Mouse (Mus musculus) kidney, postnatal 10 days (tissue): ENCODE data around the gene Hist1h4c.
"Not testable (repeated sequence)": the region's sequence is repeated elsewhere in the genome, so short reads cannot be mapped to it uniquely, and the experiment has no call there.

ENCODE experiments used
- DNase-seq: peaks from one replicate; pipeline ENCODE4 v3.0.0; 2021; ENCODE audit warnings: mixed read lengths

The Hist1h4c gene

DNA sequence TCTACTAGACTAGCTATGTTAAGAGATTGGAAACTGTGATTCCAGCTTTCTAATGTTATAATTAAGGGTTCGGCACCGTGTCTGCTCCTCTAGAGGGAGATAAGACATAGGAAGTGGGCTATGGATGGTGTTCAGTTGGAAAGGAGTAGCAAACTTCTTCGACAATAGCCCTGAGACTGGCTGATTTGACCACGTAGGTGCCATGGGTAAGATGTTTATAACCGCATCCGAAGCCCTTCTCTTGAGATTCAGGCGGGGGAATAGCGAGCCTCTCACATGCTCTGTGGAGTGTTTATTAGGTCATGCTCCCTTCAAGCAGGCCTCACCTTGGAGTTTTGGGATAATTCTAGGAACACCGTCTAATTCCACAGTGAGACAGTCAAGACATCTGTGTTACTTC is 3.3 kb downstream of the Hist1h4c start:
- no peak for DNase-seq

DNA sequence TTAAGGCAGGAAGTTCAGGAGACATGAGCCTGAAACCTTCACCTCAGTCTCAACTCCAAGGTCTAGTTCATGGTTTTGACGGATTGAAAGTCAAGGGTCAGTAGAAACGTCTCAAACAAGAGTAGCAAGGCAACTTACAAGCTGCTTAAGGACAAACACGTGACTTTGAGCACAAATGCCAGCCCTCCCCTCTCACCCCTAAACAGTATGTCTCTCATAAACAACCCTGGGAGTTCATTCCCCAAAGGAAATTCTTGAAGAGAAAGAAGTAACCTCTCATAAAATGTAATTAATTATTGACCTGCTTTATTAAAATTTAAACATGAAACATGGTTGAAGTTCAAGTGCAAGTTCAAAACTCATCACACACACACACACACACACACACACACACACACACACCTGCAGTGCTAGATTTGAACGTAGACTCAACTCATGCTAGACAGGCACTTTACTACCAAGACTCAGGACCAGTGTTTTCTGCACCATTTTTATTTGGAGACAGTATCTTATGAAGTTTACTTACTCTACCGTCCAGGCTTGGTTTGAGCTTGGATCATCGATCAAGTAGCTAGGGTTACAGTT is 4.3 kb downstream of the Hist1h4c start:
- DNase-seq: peak; percentile 51

DNA sequence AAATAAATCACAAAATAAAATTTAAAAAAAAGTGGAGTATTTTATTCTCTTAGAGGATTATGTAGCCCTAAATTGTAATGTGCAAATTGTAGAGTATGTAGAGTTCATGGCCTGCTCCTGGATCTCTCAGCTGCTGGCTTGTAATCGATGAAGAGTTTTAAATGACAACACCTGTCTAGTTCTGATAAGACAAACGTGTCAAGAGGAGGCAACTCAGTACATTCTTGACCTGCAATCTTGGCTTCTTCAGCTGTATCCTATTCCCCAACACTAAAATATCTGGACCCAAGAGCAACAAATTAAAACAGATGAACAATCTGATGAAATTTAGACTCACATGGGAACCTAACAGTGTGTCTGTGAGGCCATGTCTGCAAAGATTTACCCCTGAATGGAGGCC is 8.8 kb downstream of the Hist1h4c start:
- DNase-seq: no peak

DNA sequence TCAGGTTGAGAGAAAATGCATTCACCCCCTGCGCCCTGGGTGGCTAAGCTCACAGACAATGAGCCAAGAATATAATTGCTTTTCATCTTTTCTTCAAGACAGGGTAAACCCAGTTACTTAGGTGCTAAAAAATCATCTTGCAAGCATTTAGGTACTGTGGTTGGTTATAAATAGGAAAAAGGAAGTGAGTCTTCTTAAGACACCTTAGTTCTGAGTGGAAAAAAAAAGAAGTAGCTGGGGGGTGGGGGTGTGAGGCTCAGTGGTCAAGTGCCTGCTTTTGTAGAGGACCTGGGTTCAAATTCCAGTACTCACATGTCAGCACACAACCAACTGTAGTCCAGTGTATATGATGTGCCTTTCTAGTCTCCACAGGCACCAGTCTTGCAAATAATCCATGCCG is 9.3 kb downstream of the Hist1h4c start:
- DNase-seq: no peak

DNA sequence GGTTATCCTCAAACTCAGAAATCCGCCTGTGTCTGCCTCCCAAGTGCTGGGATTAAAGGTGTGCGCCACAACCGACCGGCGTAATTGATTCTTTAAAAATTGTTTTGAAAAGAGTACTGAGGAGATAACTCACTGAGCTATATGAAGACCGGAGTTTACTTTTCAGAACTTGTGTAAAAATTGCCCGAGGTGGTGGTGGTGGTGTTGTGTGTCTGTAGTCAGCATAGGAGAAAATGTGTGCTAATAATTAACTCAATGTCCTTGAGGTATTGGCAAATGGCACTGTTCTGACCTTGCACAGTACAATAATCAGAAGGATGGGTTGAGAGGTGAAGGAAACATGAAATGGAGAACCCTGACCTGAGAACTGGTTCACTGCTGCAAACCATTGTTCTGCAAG is 10.3 kb downstream of the Hist1h4c start:
- DNase-seq: no peak

DNA sequence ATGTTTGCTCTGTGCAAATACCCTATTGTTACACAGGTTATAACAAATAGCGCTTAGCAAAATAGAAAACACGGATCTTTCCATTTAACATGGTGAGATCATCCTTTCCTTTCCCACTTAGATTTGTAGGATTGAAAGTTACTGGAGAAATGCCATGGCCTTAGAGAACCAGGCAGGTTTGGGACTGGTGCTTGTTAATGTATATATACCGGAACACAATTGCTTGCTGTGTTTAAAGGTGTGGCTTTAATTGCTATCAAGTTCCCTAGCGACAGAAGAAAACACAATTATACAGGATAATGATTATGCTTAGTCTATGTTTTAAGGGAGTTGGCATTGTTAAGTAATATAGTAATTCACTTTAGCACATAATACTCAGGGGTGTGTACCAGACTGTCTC is 11.1 kb downstream of the Hist1h4c start:
- DNase-seq: no peak

DNA sequence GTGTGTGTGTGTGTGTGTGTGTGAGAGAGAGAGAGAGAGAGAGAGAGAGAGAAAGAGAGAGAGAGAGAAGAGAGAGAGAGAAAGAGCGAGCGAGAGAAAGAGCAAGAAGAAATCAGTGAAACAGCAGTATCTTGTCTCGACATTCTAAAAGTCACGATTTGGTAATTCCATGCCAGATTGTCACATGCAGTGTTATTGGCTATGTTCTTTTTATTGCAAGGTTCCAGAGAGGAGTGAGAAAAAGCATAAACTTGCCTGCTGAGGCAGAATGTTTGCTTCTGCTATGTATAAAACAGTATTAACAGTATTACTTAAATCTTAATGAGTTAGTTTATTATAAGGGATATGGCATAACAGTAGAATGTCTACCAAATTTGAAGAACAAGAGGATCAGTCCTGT is 12.3 kb downstream of the Hist1h4c start:
- DNase-seq: no peak

DNA sequence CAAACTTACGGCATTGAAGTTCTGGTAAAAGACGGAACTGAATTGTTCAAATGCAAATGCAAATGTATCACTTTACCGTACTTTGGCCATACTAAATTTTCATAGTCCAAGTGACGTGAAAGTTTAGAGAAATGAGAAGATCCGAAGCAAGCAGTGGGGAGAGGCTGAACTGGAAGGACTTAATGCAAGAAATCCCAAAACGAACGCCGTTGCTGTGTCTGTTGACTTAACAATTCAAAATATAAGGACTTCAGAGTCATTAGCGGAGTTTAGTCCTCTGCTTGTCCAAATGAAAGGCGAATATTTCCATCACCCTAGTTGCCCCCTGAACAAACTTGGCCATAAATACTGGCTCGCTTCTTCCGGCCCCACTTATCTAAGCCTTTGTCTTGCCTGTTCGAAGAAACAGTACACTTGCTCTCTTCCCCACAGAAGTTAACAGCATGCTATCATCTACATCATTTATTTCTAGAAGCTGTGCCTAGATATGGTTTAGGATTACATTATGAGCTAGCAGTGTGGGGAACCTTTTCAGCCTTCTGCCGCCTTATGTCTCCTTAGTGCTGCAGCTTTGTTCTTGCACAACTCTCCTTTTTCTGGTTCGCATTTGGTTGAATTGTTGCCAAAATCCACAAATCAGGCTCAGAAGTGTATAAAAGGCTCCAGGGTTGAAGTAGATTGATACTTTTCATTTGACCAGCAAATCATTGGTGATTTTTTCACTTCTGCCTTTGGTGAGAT is 13.0 kb downstream of the Hist1h4c start:
- peak; percentile 30 for DNase-seq

DNA sequence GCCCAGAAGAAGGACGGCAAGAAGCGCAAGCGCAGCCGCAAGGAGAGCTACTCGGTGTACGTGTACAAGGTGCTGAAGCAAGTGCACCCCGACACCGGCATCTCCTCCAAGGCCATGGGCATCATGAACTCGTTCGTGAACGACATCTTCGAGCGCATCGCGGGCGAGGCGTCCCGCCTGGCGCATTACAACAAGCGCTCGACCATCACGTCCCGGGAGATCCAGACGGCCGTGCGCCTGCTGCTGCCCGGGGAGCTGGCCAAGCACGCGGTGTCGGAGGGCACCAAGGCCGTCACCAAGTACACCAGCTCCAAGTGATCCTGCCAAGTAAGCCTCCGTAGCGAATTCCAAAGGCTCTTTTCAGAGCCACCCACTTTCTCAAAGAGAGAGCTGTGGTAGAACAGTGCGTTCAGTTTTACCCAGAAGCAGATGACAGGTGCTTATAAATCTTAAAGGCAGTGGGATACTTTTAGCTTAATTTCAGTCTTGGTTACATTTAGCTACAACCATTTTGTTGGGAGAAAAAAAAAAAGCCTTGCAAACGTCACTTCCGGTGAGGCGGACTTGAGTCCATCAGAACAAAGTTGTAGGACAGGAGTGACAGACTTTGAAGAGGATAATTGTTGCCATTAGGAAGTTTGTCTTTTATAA is 13.8 kb downstream of the Hist1h4c start:
- DNase-seq: peak; percentile 71

DNA sequence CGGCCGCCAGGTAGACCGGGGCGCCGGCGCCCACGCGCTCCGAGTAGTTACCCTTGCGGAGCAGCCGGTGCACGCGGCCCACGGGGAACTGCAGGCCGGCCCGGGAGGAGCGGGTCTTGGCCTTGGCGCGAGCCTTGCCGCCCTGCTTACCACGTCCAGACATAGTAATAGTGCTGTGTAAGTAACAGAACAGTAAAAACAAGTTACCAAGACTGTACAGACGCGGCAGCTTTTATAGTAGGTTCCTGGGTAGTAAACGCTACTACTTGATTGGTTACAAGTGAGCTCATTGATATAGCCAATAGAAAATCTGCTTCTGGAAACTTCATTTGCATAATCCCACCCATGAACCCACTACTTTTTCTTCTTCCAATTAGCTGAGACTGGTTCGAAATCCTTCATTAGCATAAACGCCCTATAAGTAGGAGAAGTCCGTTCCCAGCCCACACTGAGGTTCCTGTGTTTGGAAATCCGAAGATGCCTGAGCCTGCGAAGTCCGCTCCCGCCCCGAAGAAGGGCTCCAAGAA is 14.4 kb downstream of the Hist1h4c start, which contains the start of the genes Hist1h2ac and Hist1h2bc:
TSS of gene Hist1h2ac (minus strand) at position 194 of the 527 bp plus-strand sequence.
TSS of gene Hist1h2bc (plus strand) at position 445 of the 527 bp plus-strand sequence.
- DNase-seq: peak; percentile 82

DNA sequence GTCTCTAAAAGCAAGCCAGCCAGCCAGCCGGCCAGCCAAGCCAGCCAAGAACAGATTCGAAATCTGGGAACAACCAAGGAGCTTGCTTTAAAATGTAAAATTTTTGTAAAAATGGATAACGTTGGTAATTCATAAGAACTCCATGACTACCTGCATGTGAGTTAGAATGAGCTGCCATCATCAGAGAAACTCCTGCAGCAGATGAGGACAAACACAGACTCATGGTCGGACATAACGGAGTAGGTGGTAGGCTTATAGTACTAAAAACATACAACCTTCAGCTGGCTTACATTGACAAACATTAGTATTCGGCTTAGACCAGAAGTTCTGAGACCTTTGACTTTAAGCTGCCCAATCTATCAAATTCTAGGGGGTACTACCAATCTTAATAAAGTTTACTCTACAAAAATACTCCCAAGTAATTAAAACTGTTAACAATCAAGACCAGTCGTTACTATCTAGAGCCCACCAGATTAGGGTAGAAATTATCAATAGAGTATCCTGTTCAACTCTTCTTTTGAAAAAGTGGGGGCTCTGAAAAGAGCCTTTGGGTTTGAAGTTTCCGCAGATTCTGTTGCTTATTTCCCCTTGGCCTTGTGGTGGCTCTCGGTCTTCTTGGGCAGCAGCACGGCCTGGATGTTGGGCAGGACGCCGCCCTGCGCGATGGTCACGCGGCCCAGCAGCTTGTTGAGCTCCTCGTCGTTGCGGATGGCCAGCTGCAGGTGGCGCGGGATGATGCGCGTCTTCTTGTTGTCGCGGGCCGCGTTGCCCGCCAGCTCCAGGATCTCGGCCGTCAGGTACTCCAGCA is 15.1 kb downstream of the Hist1h4c start:
- not testable (repeated sequence) for DNase-seq

DNA sequence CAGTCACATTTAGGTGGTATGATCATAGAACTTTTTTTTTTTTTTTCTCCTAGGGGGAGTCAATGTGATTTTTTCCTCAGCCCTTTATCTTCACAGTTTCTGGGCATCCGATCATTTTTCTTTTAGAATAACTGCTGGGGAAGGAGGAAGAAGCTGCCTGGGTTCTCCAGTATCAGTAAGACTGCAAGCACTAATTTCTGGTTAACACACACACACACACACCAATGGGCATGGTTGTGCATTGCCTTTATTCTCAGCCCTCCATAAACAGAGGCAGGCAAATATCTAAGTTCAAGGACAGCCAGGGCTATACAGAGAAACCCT is 15.7 kb downstream of the Hist1h4c start:
- DNase-seq: no peak

DNA sequence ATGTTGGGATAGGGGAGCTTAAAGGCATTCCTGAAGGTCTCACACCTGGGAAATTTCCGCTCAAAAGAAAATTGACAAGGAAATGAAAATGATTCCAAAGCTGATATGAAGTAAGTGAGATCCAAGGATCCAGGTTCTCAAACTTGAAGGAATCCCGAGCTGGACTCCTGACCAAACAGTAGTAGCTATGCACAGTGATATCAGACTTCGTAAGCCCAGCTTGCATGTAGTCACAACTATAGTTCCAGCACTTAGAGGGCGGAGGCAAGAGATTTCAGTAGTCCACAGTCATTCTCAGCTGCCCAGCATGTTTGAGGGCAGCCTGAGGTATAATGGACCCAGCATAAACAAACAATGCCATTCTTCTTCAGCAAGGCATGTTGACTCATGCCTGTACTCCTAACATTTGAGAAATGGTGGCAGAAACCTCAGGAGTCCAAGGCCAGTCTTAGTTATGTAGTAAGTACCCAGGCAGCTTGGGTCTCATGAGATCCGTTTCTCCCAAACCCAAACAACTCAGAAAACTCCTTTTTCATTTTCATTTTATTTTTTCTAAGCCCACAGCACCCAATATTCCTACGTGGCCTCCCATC is 16.2 kb downstream of the Hist1h4c start:
- no peak for DNase-seq

DNA sequence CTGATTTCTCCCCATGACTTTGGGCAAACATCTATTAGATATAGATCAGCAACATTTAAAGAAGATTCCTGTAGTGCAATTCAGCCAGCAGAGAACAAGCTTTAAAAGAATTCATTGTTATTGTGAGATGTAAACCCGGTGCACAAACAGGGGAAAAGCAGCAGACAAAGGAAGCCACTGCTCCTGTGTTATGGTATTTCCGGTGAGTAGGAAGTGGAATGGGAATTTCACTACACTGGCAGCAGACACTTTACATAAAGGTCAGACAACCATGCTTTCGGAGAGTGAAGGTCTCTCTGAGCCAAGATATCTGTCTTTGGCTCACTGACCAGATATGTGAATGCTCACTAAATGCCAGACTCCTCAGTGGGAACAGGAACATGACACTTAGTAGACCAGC is 35.7 kb downstream of the Hist1h4c start:
- DNase-seq: no peak

DNA sequence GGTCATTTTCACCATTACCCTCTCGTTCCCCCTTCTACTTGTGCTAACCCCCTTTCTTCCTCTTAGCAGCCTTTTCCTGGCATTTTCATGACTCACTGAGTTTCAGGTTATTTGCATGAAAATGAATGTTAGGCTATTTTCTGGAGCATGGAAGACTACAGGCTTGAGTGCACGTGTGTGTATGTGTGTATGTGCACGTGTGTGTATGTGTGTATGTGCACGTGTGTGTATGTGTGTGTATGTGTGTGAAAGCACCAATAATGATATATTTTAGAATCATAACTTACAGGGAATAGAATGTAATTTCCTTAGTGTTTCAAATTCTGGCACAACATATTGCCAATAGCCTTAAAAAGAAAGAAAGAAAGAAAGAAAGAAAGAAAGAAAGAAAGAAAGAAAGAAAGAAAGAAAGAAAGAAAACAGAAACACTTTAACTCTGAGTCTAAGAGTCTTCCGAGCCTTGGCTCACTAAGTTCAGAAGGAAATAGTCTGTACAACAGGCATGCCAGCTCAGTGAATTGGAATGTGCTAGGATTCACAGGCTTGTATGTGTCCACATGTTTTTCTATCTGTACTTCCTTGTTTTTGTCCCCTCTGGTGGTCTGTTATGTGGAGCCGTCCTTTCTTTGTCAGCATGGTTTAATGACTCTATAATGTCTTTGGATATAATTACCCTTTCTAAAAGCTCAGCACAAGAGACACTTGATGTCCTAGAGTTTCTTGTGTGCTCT is 38.5 kb downstream of the Hist1h4c start:
- no peak for DNase-seq
